Mouse (Mus musculus) E14TG2a.4 (cell line): ENCODE data around the gene Art3.
A peak's percentile ranks its signal among the peaks of the same experiment; 100 is the strongest.

ENCODE experiments used
- CTCF ChIP-seq: conservative IDR thresholded peaks from 2 replicates; pipeline ENCODE4 v1.5.1; 2014; ENCODE audit warnings: low read length
- NANOG ChIP-seq: IDR thresholded peaks from 2 replicates; pipeline ENCODE4 v1.6.1; 2014; ENCODE audit warnings: borderline replicate concordance, low read length, mixed read lengths
- POU5F1 ChIP-seq: IDR thresholded peaks from 2 replicates; pipeline ENCODE4 v1.6.1; 2014; ENCODE audit warnings: low read length, borderline replicate concordance

DNA sequence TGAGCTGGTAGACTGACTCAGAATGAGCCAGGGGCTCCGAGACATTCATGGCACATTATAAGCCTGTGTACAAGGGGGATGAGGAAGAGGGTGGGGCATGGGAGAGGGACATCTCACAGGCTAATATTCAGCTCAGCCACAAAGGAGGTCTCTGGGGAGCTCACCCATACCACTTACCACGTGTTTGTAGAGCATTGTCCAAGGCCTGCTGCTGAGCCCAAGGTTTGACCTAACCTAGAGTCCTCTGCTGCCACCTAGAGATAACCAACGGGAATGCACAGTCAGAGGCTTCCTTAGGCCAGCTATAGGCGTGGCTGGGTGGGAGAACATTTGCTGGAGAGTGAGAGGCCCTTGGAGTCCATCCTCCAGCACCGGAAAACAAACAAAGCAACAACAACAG lies 66.5 kb downstream of the Art3 start:
- peak; percentile 79 for TF ChIP-seq CTCF
- TF ChIP-seq NANOG: no peak
- TF ChIP-seq POU5F1: no peak
